Mouse (Mus musculus) midbrain, embryonic 12.5 days (tissue): ENCODE measurements around the gene Fank1. TPM values are rescaled to one million over a fixed set of nuclear protein-coding genes. Genes with fewer than 3 reads are reported as not detected.
"Not testable (repeated sequence)": the region's sequence is repeated elsewhere in the genome, so short reads cannot be mapped to it uniquely, and the experiment has no call there.

Experiments used
- ATAC-seq: fragments of 200-750 bp; cut with Nextera tagmentation; 2 replicates; pipeline ENCODE4 v1.8.0; 2017; ENCODE audit warnings: low read depth, moderate TSS enrichment, moderate library complexity; ENCODE audit not compliant: low FRiP score
- H3K27ac ChIP-seq: fragments of 300-500 bp; sonication (generic); replicated peaks from 2 replicates; pipeline ENCODE4 v1.5.1; 2016; ENCODE audit warnings: mild to moderate bottlenecking
- H3K27me3 ChIP-seq: fragments of 300-500 bp; sonication (generic); 2 replicates; pipeline ENCODE4 v1.6.1; 2016; ENCODE audit warnings: mild to moderate bottlenecking
- H3K36me3 ChIP-seq: fragments of 300-500 bp; sonication (generic); 2 replicates; pipeline ENCODE4 v1.6.1; 2016
- H3K4me1 ChIP-seq: fragments of 300-500 bp; sonication (generic); 2 replicates; pipeline ENCODE4 v1.6.1; 2016
- H3K4me2 ChIP-seq: fragments of 300-500 bp; sonication (generic); replicated peaks from 2 replicates; pipeline ENCODE4 v1.6.1; 2016; ENCODE audit warnings: mild to moderate bottlenecking, moderate library complexity
- H3K4me3 ChIP-seq: fragments of 300-500 bp; sonication (generic); 2 replicates; pipeline ENCODE4 v1.5.1; 2016; ENCODE audit warnings: mild to moderate bottlenecking
- H3K9ac ChIP-seq: fragments of 300-500 bp; sonication (generic); replicated peaks from 2 replicates; pipeline ENCODE4 v1.6.1; 2016; ENCODE audit warnings: mild to moderate bottlenecking, moderate library complexity
- H3K9me3 ChIP-seq: fragments of 300-500 bp; sonication (generic); 2 replicates; pipeline ENCODE4 v1.6.1; 2016; ENCODE audit warnings: mild to moderate bottlenecking
- WGBS: fragments of 180-500 bp; shearing (Covaris S2); methylation state at CpG from one replicate; pipeline ENCODE4 v1.1.7; 2016; 5-methylcytosine and 5-hydroxymethylcytosine counted together
- polyA plus RNA-seq: library from polyadenylated mRNA; unstranded; fragments of >200 nt; fragmentation: Nextera tagmentation; extraction: Ambion mirVana; gene quantifications from 2 replicates; pipeline ENCODE4 v1.2.1, GENCODE M21; 2016

Fank1 gene
- polyA plus RNA-seq, 1 experiment from 2014 or later = 2.6 TPM

DNA sequence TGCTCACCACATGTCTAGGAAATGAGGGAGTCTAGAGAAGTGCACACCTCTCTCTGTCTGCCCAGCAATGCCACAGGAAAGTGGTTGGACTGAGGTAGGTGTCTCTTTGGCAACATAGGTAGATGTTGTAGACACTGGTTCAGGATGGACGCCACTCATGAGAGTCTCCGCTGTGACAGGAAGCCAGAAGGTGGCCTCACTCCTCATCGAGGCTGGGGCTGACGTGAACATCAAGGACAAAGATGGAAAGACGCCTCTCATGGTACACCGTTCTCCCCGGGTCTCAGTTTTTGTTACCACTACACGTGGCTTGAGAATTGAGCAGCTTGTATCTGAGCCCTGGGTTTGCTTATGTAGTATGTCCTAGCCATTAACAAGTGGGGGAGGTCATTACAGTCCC is 103.1 kb downstream of the Fank1 start:
- H3K9ac ChIP-seq = no peak overlapping the region
- H3K27me3 ChIP-seq = no peaks in the 10 kb centered on the region
- H3K4me2 ChIP-seq = no peak overlapping the region
- H3K4me1 ChIP-seq = no peaks in the 10 kb centered on the region
- no peak overlapping the region for H3K27ac ChIP-seq
- 98% methylated on average over 8 of the region's 8 CpGs for WGBS
- no peak for ATAC-seq
- no peaks in the 10 kb centered on the region for H3K36me3 ChIP-seq
- no peaks in the 10 kb centered on the region for H3K9me3 ChIP-seq
- H3K4me3 ChIP-seq = no peak overlapping the region

GRCm38 (mm10) chr7:133884759-133885431 is 108.2 kb downstream of the Fank1 start:
- H3K4me1 ChIP-seq = not testable (repeated sequence)
- WGBS = 80% methylated on average over 5 of the region's 9 CpGs

GRCm38 (mm10) chr7:133888926-133889920 is 112.6 kb downstream of the Fank1 start:
- WGBS = 87% methylated on average over 19 of the region's 19 CpGs
- no peak overlapping the region for H3K27ac ChIP-seq
- no peak overlapping the region for H3K4me3 ChIP-seq
- no peaks in the 10 kb centered on the region for H3K36me3 ChIP-seq
- no peak overlapping the region for H3K9ac ChIP-seq
- no peak for ATAC-seq
- no peaks in the 10 kb centered on the region for H3K27me3 ChIP-seq
- H3K9me3 ChIP-seq = no peaks in the 10 kb centered on the region
- no peak overlapping the region for H3K4me2 ChIP-seq
- no peaks in the 10 kb centered on the region for H3K4me1 ChIP-seq

More at GRCm38 (mm10) chr7:133884759-133885431, 108.2 kb downstream of the Fank1 start:
- not testable (repeated sequence) for H3K27ac ChIP-seq, H3K9ac ChIP-seq, H3K4me2 ChIP-seq, H3K27me3 ChIP-seq, ATAC-seq, H3K36me3 ChIP-seq, H3K4me3 ChIP-seq, H3K9me3 ChIP-seq

DNA sequence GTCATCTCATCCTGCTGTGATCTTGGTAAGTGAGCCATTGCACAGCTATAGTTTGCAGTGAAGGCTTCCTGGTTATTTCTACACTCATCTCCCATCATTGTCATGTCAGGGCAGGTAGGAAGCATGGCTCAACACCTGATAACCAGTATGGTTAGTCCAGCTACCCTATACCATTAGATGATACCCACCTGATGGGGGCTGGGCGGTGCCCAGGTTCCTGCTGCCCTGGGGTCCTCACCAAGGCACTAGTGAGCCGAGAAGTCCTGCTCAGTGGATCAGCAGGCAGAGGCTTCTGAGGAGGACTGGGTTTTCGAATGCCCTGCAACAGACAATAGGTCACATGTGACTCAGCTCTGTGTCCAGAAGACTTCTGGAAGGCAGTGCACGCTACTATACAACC is 113.3 kb downstream of the Fank1 start:
- no peak overlapping the region for H3K27ac ChIP-seq
- H3K4me2 ChIP-seq = no peak overlapping the region
- H3K4me3 ChIP-seq = no peak overlapping the region
- no peak overlapping the region for H3K9ac ChIP-seq
- no peaks in the 10 kb centered on the region for H3K9me3 ChIP-seq
- no peak for ATAC-seq
- no peaks in the 10 kb centered on the region for H3K27me3 ChIP-seq
- 86% methylated on average over 4 of the region's 4 CpGs for WGBS
- no peaks in the 10 kb centered on the region for H3K4me1 ChIP-seq
- H3K36me3 ChIP-seq = no peaks in the 10 kb centered on the region

DNA sequence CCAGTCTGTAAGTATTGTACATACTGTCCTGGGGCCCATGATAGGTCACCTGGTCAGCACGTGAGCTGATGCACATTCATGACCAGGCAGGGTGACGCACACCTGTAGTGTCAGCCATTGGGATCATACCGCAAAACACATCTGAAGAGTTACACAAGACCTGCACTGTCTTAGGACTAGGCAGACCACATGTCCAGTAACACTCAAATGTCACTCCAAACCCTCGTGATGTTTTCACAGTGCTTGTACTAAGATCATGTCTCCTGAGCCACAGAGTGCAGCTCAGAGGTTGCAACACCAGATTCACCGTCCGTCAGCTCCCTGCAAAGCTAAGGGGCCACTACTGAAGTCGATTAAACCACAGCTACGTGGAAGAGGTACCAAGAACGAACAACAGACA is 114.6 kb downstream of the Fank1 start:
- no peaks in the 10 kb centered on the region for H3K27me3 ChIP-seq
- no peaks in the 10 kb centered on the region for H3K36me3 ChIP-seq
- no peaks in the 10 kb centered on the region for H3K9me3 ChIP-seq
- WGBS = 90% methylated on average over 9 of the region's 9 CpGs
- no peak overlapping the region for H3K4me2 ChIP-seq
- no peak overlapping the region for H3K4me3 ChIP-seq
- no peaks in the 10 kb centered on the region for H3K4me1 ChIP-seq
- H3K9ac ChIP-seq = no peak overlapping the region
- H3K27ac ChIP-seq = no peak overlapping the region
- no peak for ATAC-seq

DNA sequence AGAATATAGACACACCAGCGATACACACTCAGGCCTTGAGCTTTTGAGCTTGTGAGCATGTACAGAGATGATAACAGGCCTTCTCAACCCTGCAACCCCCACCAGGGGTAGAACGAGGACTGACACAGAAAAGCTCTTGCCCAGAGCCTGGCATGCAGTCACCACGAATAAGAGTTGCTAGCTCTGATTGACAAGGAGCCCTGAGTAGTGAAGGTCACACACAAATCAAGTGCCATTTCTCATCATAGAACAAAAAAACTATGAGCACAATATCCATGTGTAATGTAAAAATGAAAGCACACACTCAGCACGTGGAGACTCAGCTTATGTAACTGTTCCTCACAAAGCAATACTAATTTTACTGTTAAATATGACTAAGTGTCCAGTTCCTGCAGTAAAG is 115.1 kb downstream of the Fank1 start:
- no peaks in the 10 kb centered on the region for H3K4me1 ChIP-seq
- no peak overlapping the region for H3K4me3 ChIP-seq
- ATAC-seq = no peak
- H3K27ac ChIP-seq = no peak overlapping the region
- no peaks in the 10 kb centered on the region for H3K27me3 ChIP-seq
- H3K9me3 ChIP-seq = no peaks in the 10 kb centered on the region
- no peaks in the 10 kb centered on the region for H3K36me3 ChIP-seq
- no peak overlapping the region for H3K4me2 ChIP-seq
- H3K9ac ChIP-seq = no peak overlapping the region
- WGBS = 83% methylated on average over 4 of the region's 4 CpGs

- Histone ChIP-seq H3K9me3 (no peaks in the 10 kb centered on the region), H3K9ac (no peak overlapping the region), H3K36me3 (no peaks in the 10 kb centered on the region), H3K4me2 (no peak overlapping the region), H3K27ac (no peak overlapping the region), H3K4me1 (no peaks in the 10 kb centered on the region), H3K27me3 (no peaks in the 10 kb centered on the region), H3K4me3 (no peak overlapping the region)
- WGBS = 87% methylated on average over 4 of the region's 4 CpGs
- ATAC-seq = no peak
Observed at GRCm38 (mm10) chr7:133899391-133899790, 122.7 kb downstream of the Fank1 start.

DNA sequence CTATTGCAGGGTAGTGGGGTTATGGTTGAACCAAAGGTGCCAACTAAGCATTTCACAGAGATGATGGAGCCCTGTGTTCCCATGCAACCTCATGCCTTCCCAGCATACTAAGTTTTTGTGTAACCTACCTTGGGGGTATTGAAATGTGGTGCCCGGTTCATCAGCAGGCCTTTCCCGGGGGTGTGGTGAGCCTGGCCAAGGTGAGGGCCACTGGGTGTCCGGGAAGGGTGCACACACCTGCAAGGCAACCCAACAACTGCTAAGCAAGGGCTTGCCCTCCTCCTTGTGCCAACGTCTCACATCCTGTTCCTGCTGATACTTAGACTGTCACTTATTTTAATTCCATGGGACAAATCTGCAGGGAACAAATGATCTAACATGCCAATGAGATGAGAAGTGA is 132.3 kb downstream of the Fank1 start:
- Histone ChIP-seq H3K27ac (no peak overlapping the region), H3K9ac (no peak overlapping the region), H3K4me2 (no peak overlapping the region), H3K36me3 (no peaks in the 10 kb centered on the region), H3K4me1 (no peaks in the 10 kb centered on the region), H3K27me3 (no peaks in the 10 kb centered on the region), H3K4me3 (no peak overlapping the region), H3K9me3 (no peaks in the 10 kb centered on the region)
- ATAC-seq = no peak
- WGBS = 90% methylated on average over 4 of the region's 4 CpGs

DNA sequence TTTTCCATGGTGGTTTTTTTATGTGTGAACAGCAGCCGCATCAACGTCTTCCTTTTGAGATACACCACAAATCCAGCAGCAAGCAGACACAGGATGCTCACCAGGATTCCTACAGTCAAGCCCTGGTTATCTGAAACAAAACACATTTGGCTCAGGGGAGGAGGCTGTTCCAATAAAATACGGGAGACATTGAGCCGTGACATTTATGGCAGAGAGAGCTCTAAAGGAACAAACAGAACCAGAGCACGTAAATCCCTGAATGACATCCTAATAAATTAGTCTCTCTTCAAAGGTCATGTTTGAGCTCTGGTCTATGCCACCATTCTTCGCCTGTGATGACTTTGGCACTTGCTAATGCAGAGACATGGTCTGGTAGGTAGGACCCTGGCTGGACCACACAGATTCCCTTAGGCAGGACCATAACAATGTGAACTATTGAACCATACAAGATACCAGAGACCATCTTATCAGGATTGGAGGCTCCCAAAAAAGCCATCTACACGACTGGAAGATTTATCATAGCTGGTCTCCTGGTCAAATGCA is 133.2 kb downstream of the Fank1 start:
- 81% methylated on average over 7 of the region's 7 CpGs for WGBS
- Histone ChIP-seq H3K4me2 (no peak overlapping the region), H3K4me1 (no peaks in the 10 kb centered on the region), H3K9me3 (no peaks in the 10 kb centered on the region), H3K27ac (no peak overlapping the region), H3K4me3 (no peak overlapping the region), H3K36me3 (no peaks in the 10 kb centered on the region), H3K9ac (no peak overlapping the region), H3K27me3 (no peaks in the 10 kb centered on the region)
- ATAC-seq = no peak

- Histone ChIP-seq H3K27ac (no peak overlapping the region), H3K36me3 (no peaks in the 10 kb centered on the region), H3K4me1 (no peaks in the 10 kb centered on the region), H3K4me3 (no peak overlapping the region), H3K27me3 (no peaks in the 10 kb centered on the region), H3K9ac (no peak overlapping the region), H3K9me3 (no peaks in the 10 kb centered on the region), H3K4me2 (no peak overlapping the region)
- WGBS = 88% methylated on average over 3 of the region's 3 CpGs
- no peak for ATAC-seq
Observed at GRCm38 (mm10) chr7:133911881-133912280, 135.2 kb downstream of the Fank1 start.

DNA sequence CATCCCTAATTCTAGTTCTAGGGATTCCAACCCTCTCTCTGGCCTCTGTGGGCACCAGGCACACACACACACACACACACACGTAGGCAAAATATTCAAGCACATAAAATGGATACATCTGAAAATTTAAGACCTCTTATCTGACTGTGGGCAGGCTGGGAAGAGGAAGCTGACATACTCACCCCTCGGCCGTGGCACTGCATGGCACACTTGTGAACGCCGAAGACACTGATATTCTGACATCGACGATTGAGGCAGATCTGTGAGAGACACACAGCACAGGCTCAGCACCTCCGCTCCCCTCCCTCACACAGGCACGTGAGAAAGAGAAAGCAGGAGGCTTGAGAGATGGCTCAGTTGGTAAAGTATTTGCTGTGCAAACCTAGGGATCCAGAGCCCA is 139.6 kb downstream of the Fank1 start:
- H3K4me1 ChIP-seq = no peaks in the 10 kb centered on the region
- WGBS = 88% methylated on average over 9 of the region's 9 CpGs
- no peaks in the 10 kb centered on the region for H3K9me3 ChIP-seq
- H3K36me3 ChIP-seq = no peaks in the 10 kb centered on the region
- no peak overlapping the region for H3K4me3 ChIP-seq
- no peak overlapping the region for H3K27ac ChIP-seq
- H3K27me3 ChIP-seq = no peaks in the 10 kb centered on the region; the same call in 1 of the 2 replicates
- ATAC-seq = no peak
- no peak overlapping the region for H3K4me2 ChIP-seq
- no peak overlapping the region for H3K9ac ChIP-seq

DNA sequence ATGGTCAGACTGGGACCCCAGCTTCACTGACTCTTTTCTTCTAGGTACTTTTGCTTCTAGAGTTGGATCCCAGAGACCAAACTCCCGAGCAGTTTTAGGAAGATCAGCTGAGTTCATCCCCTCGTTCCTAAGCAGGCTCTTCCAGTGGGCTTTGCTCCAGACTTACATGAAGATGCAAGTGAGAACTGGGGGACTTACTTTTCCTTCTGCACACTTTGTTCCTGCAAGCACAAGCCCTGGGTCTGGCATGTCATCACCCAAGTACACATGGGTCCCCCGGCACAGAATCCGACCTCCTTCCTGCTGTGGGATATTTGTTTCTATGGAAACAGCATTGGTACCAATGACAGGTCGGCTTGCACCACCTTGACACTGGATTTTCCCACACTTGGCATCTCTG is 142.6 kb downstream of the Fank1 start:
- WGBS = 54% methylated on average over 5 of the region's 5 CpGs
- no peak for ATAC-seq
- Histone ChIP-seq H3K4me3 (no peak overlapping the region), H3K27me3 (no peaks in the 10 kb centered on the region; the same call in 1 of the 2 replicates), H3K4me2 (no peak overlapping the region), H3K36me3 (no peaks in the 10 kb centered on the region), H3K9ac (no peak overlapping the region), H3K27ac (no peak overlapping the region), H3K9me3 (no peaks in the 10 kb centered on the region), H3K4me1 (no peaks in the 10 kb centered on the region; the same call in 1 of the 2 replicates)
